Mouse (Mus musculus): ENCODE results near the gene Sgcd. TPM values are rescaled to one million over a fixed set of nuclear protein-coding genes. Genes with fewer than 3 reads are reported as not detected.

Sgcd gene
- polyA plus RNA-seq, 1 experiment from 2014 or later: 1.8 TPM

DNA sequence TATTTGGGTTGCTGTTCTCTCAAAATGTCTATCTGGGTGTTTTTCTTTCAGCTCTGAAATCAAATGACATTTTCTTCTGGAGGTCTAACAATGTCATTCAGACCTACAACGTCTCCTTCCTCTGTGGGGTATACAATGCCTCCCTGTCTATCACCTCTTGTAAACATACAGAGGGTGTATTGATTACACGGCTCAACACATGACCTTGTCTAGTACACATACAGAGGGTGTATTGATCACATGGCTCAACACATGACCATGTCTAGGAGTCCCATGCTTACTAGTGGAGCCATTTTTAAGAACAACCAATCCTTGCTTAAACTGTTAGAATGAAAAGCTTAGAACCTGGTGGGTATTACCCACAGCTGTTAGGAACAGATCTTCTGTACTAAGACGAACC, 858.3 kb downstream of the Sgcd start:
- no peak overlapping the region for H3K27ac ChIP-seq (replicated peaks)
- H3K36me3 ChIP-seq: no peaks in the 10 kb centered on the region
- H3K4me3 ChIP-seq: no peak overlapping the region
- peaks cover 9% of the 10 kb centered on the region for H3K4me1 ChIP-seq
- H3K27me3 ChIP-seq (ENCODE audit: low read depth, poor library complexity, severe bottlenecking): no peaks in the 10 kb centered on the region
- no peaks in the 10 kb centered on the region for H3K9me3 ChIP-seq (replicated peaks)
- no peak for DNase-seq (ENCODE audit: low spot score)
- WGBS: 83% methylated on average over 3 of the region's 3 CpGs

DNA sequence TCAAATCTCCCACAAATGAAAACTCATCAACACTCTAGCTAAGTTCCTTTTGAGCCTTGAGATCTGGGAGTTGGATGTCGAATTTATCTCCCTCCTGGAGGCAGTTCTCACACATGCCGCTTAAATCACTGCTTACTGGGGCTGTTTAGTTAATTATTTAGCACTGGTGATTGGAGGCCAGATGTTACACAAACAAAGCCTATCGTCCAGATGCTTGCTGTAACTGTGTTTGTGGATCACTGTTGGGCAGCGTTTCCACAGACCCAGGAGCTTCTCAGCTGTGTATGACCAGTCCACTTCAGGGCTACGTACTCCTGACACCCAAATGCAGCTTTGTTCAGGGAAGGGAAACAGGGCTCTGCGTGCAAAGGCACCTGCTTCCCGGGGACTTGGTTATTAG, 858.8 kb downstream of the Sgcd start:
- Histone ChIP-seq H3K36me3 (no peaks in the 10 kb centered on the region), H3K27ac (replicated peaks) (no peak overlapping the region), H3K27me3 (ENCODE audit: low read depth, poor library complexity, severe bottlenecking) (no peaks in the 10 kb centered on the region), H3K9me3 (replicated peaks) (no peaks in the 10 kb centered on the region), H3K4me3 (no peak overlapping the region), H3K4me1 (peaks cover 12% of the 10 kb centered on the region)
- WGBS: 72% methylated on average over 7 of the region's 7 CpGs
- DNase-seq (ENCODE audit: low spot score): no peak

DNA sequence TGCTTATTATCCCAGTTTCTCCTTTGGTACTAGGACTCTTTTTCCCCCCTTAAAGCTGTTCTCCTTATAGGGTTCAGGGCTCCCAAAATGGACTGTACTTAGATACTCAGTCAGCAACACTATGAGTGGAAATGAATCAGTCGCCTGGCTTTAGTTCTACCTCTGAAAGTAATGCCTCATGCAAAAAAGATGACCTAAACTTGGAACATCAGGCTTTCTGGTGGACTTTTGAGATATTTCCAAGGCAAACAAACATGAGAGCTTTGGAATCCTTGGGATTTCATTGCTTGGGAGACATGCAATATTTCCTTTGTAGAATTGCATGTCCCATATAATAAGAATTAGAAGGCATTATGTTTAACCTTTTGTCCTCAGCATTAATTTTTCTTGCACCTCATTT, 859.6 kb downstream of the Sgcd start:
- no peak for DNase-seq (ENCODE audit: low spot score)
- peaks cover 12% of the 10 kb centered on the region for H3K4me1 ChIP-seq
- WGBS: 88% methylated on average over 1 of the region's 1 CpGs
- H3K36me3 ChIP-seq: no peaks in the 10 kb centered on the region
- no peak overlapping the region for H3K4me3 ChIP-seq
- no peaks in the 10 kb centered on the region for H3K9me3 ChIP-seq (replicated peaks)
- H3K27me3 ChIP-seq (ENCODE audit: low read depth, poor library complexity, severe bottlenecking): no peaks in the 10 kb centered on the region
- H3K27ac ChIP-seq (replicated peaks): no peak overlapping the region

DNA sequence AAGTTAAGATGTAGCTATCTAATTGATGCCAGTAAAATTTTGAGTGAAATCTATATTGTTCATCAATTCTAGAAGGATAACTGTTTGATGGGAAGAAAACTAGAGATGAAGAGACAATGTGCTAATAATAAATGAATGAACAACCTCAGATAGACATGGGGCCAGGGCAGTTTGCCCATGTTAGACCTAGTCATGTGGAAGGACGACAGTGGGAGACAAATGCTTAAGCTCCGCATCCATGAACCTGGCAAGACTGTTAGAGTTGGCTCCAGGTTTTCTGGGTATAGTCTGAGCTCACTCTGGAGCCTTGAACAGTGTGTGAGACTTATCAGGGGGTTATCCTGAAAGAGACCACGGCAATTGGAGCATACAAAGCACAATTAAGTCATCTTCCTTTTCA, 860.4 kb downstream of the Sgcd start:
- H3K9me3 ChIP-seq (replicated peaks): no peaks in the 10 kb centered on the region
- WGBS: 78% methylated on average over 3 of the region's 3 CpGs

DNA sequence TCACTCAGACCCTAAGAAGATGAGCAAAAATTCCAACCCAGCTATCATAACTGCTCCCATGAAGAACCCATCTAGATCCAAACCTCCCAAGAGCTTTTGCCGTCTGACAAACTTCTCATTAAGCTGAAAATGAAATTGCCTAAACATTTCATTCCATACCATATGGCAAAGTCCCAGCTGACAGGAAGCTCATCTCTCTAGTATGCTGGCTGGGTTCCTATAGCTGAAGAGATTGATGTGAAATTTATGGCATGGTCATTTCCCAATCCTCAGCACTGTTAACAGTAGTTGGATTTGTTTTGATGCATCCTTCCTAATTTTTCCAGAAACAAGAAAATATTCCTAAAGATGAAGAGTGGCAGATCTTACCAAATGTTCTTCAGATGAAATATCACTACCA, 867.9 kb downstream of the Sgcd start:
- H3K27me3 ChIP-seq (ENCODE audit: low read depth, poor library complexity, severe bottlenecking): no peaks in the 10 kb centered on the region
- peaks cover 17% of the 10 kb centered on the region for H3K4me1 ChIP-seq
- H3K4me3 ChIP-seq: no peak overlapping the region
- 97% methylated on average over 1 of the region's 1 CpGs for WGBS
- no peaks in the 10 kb centered on the region for H3K9me3 ChIP-seq (replicated peaks)
- no peak for DNase-seq (ENCODE audit: low spot score)
- no peaks in the 10 kb centered on the region for H3K36me3 ChIP-seq
- H3K27ac ChIP-seq (replicated peaks): no peak overlapping the region

More for the DNA sequence above, 860.4 kb downstream of the Sgcd start:
- H3K36me3 ChIP-seq: no peaks in the 10 kb centered on the region
- H3K27ac ChIP-seq (replicated peaks): no peak overlapping the region
- no peaks in the 10 kb centered on the region for H3K27me3 ChIP-seq (ENCODE audit: low read depth, poor library complexity, severe bottlenecking)
- no peak for DNase-seq (ENCODE audit: low spot score)
- peaks cover 12% of the 10 kb centered on the region for H3K4me1 ChIP-seq
- no peak overlapping the region for H3K4me3 ChIP-seq

DNA sequence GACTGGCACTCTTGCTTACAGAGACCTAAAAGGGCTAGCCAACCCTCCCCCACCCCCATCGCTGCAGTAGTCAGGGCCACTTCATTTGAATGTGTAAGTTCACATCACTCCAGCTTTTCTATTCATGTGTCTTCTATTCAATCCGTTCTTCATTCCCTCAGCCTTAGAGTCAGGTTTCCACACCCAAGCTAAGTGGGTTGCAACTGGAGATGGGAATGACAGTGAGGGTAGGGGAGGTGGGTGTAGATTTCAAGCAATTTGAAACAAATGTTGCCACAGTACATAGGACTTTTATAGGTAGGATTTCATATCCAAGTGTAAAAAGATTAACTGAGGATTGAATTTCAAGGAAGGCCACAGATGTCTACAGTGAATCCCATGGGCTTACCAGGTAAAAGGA, 870.9 kb downstream of the Sgcd start:
- Histone ChIP-seq H3K4me1 (peaks cover 10% of the 10 kb centered on the region), H3K27ac (replicated peaks) (no peak overlapping the region), H3K9me3 (replicated peaks) (no peaks in the 10 kb centered on the region), H3K27me3 (ENCODE audit: low read depth, poor library complexity, severe bottlenecking) (no peaks in the 10 kb centered on the region), H3K36me3 (no peaks in the 10 kb centered on the region), H3K4me3 (no peak overlapping the region)
- no peak for DNase-seq (ENCODE audit: low spot score)
- 29% methylated on average over 2 of the region's 2 CpGs for WGBS

DNA sequence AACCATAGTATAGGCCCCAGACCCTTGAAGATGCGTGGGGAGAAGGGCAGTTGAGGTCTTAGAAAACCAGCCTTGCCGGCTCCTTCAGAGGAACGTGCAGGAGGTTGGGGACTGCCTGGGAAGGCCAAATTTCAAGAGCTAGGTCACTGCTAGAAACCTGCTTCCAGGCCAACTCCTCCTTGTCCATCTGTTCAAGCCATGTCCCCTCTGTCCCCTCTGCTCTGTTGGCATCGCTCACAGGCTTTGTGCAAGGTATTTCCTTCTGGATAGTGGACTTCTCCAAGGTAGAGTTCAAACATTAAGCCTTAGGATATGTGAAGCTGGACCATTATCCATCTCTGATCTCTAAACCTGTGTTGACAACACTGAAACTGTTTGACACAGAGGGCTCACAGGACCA, 874.4 kb downstream of the Sgcd start:
- Histone ChIP-seq H3K36me3 (no peaks in the 10 kb centered on the region), H3K9me3 (replicated peaks) (no peaks in the 10 kb centered on the region), H3K27me3 (ENCODE audit: low read depth, poor library complexity, severe bottlenecking) (no peaks in the 10 kb centered on the region), H3K4me1 (peaks cover 10% of the 10 kb centered on the region), H3K4me3 (no peak overlapping the region), H3K27ac (replicated peaks) (no peak overlapping the region)
- DNase-seq (ENCODE audit: low spot score): no peak
- WGBS: 91% methylated on average over 4 of the region's 4 CpGs

GRCm38 (mm10) chr11:47113081-47113480, 875.7 kb downstream of the Sgcd start:
- Histone ChIP-seq H3K27me3 (ENCODE audit: low read depth, poor library complexity, severe bottlenecking) (no peaks in the 10 kb centered on the region), H3K27ac (replicated peaks) (no peak overlapping the region), H3K4me1 (peaks cover 8% of the 10 kb centered on the region), H3K9me3 (replicated peaks) (no peaks in the 10 kb centered on the region), H3K36me3 (no peaks in the 10 kb centered on the region), H3K4me3 (no peak overlapping the region)
- no peak for DNase-seq (ENCODE audit: low spot score)
- 79% methylated on average over 5 of the region's 5 CpGs for WGBS

GRCm38 (mm10) chr11:47110314-47110713, 878.5 kb downstream of the Sgcd start:
- Histone ChIP-seq H3K27me3 (ENCODE audit: low read depth, poor library complexity, severe bottlenecking) (no peaks in the 10 kb centered on the region), H3K27ac (replicated peaks) (no peak overlapping the region), H3K4me1 (peaks cover 6% of the 10 kb centered on the region; the same call in 1 of the 2 replicates), H3K36me3 (no peaks in the 10 kb centered on the region), H3K9me3 (replicated peaks) (no peaks in the 10 kb centered on the region), H3K4me3 (no peak overlapping the region)
- DNase-seq (ENCODE audit: low spot score): no peak

DNA sequence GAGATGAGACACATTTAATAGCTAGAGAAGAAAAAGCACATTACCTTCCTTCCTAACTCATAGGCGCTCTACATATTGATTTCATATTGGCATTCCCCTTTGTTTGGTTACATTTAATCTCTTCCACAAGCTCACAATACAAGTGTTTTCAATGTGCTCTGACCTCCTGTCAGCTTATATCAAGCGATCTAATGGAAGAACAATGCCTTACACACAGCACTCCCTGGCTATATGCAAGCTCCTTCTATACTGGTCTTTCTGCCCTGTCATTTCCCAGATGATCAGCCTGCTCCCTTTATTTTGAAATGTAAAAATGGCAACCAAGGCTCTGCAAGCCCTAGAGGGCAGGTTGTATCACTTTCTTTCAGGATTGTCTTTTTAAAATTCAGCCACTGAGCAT, 881.1 kb downstream of the Sgcd start:
- Histone ChIP-seq H3K4me3 (no peak overlapping the region), H3K36me3 (no peaks in the 10 kb centered on the region), H3K4me1 (peaks cover 6% of the 10 kb centered on the region; the same call in 1 of the 2 replicates), H3K27me3 (ENCODE audit: low read depth, poor library complexity, severe bottlenecking) (no peaks in the 10 kb centered on the region), H3K27ac (replicated peaks) (no peak overlapping the region), H3K9me3 (replicated peaks) (no peaks in the 10 kb centered on the region)
- WGBS: 83% methylated on average over 2 of the region's 2 CpGs
- no peak for DNase-seq (ENCODE audit: low spot score)

- DNase-seq (ENCODE audit: low spot score): no peak
- no peaks in the 10 kb centered on the region for H3K9me3 ChIP-seq (replicated peaks)
- 90% methylated on average over 5 of the region's 5 CpGs for WGBS
Observed at GRCm38 (mm10) chr11:47093296-47093912, 895.4 kb downstream of the Sgcd start.

GRCm38 (mm10) chr11:47082517-47082916, 906.3 kb downstream of the Sgcd start:
- no peaks in the 10 kb centered on the region for H3K4me1 ChIP-seq
- no peaks in the 10 kb centered on the region for H3K36me3 ChIP-seq
- H3K4me3 ChIP-seq: no peak overlapping the region
- H3K27me3 ChIP-seq (ENCODE audit: low read depth, poor library complexity, severe bottlenecking): no peaks in the 10 kb centered on the region
- no peak for DNase-seq (ENCODE audit: low spot score)
- no peak overlapping the region for H3K27ac ChIP-seq (replicated peaks)
- no peaks in the 10 kb centered on the region for H3K9me3 ChIP-seq (replicated peaks)
- WGBS: 96% methylated on average over 1 of the region's 1 CpGs

More at GRCm38 (mm10) chr11:47093296-47093912, 895.4 kb downstream of the Sgcd start:
- Histone ChIP-seq H3K27me3 (ENCODE audit: low read depth, poor library complexity, severe bottlenecking) (no peaks in the 10 kb centered on the region), H3K4me3 (no peak overlapping the region), H3K4me1 (no peaks in the 10 kb centered on the region), H3K36me3 (no peaks in the 10 kb centered on the region), H3K27ac (replicated peaks) (no peak overlapping the region)

GRCm38 (mm10) chr11:47073538-47073937, 915.2 kb downstream of the Sgcd start:
- no peaks in the 10 kb centered on the region for H3K9me3 ChIP-seq (replicated peaks)
- no peaks in the 10 kb centered on the region for H3K27me3 ChIP-seq (ENCODE audit: low read depth, poor library complexity, severe bottlenecking)
- DNase-seq (ENCODE audit: low spot score): no peak
- no peaks in the 10 kb centered on the region for H3K36me3 ChIP-seq
- no peaks in the 10 kb centered on the region for H3K4me1 ChIP-seq
- no peak overlapping the region for H3K27ac ChIP-seq (replicated peaks)
- WGBS: 72% methylated on average over 1 of the region's 1 CpGs
- no peak overlapping the region for H3K4me3 ChIP-seq

DNA sequence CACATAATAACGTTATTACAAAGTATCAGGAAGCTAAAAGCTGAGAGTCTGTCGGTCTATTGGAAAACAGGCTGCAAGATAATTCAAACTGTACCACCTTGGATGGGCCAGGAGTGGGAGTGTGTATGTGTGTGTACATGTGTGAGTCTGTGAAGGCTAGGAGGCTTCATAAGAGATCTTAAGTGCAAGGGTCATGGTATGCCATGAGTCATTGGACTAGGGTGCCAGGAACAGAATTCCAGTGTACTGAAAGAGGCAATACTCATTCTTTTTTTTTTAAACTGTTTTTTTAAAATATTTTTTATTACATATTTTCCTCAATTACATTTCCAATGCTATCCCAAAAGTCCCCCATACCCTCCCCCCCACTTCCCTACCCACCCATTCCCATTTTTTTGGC, 917.6 kb downstream of the Sgcd start:
- Histone ChIP-seq H3K27ac (replicated peaks) (no peak overlapping the region), H3K4me3 (no peak overlapping the region), H3K4me1 (no peaks in the 10 kb centered on the region), H3K36me3 (no peaks in the 10 kb centered on the region), H3K27me3 (ENCODE audit: low read depth, poor library complexity, severe bottlenecking) (no peaks in the 10 kb centered on the region), H3K9me3 (replicated peaks) (no peaks in the 10 kb centered on the region)
- WGBS: 90% methylated on average over 2 of the region's 2 CpGs
- no peak for DNase-seq (ENCODE audit: low spot score)
